Mouse (Mus musculus) C2C12 (cell line): Measurements from ENCODE around the gene Ralgps2.

Source experiments
- CTCF ChIP-seq: IDR thresholded peaks from one replicate; pipeline ENCODE4 v1.5.1; 2011; ENCODE audit not compliant: control insufficient read depth, insufficient read depth, insufficient read length
- MAX ChIP-seq: IDR thresholded peaks from one replicate; pipeline ENCODE4 v1.6.1; 2011; ENCODE audit warnings: mild to moderate bottlenecking, control low read depth
- MYOG ChIP-seq: IDR thresholded peaks from one replicate; pipeline ENCODE4 v1.6.1; 2011; ENCODE audit not compliant: control insufficient read depth, insufficient read length; ENCODE audit errors: extremely low read depth
- USF1 ChIP-seq: IDR thresholded peaks from one replicate; pipeline ENCODE4 v1.6.1; 2011; ENCODE audit warnings: low read depth, mild to moderate bottlenecking, control low read depth, moderate library complexity

DNA sequence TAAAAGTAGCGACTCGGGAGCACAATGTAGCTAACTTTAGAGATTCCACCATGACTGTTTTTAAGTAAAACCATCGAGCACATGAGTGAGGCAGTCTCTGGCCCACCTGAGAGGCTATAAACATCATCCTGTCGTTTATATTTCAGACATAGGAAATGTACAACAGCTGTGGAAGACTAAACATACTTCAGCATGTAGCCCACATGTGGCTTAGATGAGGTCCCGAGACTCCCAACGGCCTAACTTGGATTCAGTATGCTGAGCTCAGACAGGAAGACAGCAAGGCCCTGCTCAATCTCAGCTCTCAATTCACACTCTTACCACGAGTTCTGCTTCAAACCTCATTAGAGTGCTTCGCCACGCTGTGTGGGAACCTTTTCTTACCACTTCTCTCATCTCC is 87.0 kb downstream of the Ralgps2 start:
- TF ChIP-seq CTCF (no peak), USF1 (no peak), MYOG (no peak), MAX (no peak)
